Mouse (Mus musculus): Measurements from ENCODE around the gene Vasp. TPM values are rescaled to one million over a fixed set of nuclear protein-coding genes. Genes with fewer than 3 reads are reported as not detected.
"Not testable (repeated sequence)": the region's sequence is repeated elsewhere in the genome, so short reads cannot be mapped to it uniquely, and the experiment has no call there.

Vasp gene
- polyA plus RNA-seq, 1 experiment: 17.7 TPM

DNA sequence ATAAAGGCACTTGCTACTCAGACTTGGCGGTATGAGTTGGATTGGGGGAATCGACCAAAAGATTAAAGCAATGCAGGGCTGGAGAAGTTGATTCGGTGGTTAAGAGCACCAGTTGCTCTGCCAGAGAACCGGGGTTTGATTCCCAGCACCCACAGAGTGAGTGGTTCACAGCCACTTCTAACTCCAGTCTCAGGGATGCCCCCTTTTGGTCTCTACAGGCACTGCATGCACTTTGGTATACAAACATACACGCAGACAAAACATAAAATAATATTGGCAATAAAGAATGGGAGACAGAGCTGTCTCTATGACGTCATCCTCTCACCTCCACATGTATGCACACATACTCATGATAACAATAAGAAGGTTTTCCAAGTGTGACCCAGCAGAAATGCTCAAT lies 25.4 kb upstream of the Vasp start:
- peaks cover 36% of the 10 kb centered on the region for H3K4me1 ChIP-seq (ENCODE audit: control insufficient read depth)
- peaks cover 2% of the 10 kb centered on the region; the same call in 1 of the 2 replicates for H3K9me3 ChIP-seq (ENCODE audit: control insufficient read depth, low read length)
- TF ChIP-seq GATA1 (IDR thresholded peaks at IDR 0.05; ENCODE audit: low read length): no peak
- no peak for TF ChIP-seq TAL1 (IDR thresholded peaks at IDR 0.05; ENCODE audit: low read length)
- no peak overlapping the region for H3K4me3 ChIP-seq (replicated peaks)
- no peaks in the 10 kb centered on the region for H3K36me3 ChIP-seq (ENCODE audit: control insufficient read depth)
- peaks cover 15% of the 10 kb centered on the region for H3K27me3 ChIP-seq (ENCODE audit: control insufficient read depth)

DNA sequence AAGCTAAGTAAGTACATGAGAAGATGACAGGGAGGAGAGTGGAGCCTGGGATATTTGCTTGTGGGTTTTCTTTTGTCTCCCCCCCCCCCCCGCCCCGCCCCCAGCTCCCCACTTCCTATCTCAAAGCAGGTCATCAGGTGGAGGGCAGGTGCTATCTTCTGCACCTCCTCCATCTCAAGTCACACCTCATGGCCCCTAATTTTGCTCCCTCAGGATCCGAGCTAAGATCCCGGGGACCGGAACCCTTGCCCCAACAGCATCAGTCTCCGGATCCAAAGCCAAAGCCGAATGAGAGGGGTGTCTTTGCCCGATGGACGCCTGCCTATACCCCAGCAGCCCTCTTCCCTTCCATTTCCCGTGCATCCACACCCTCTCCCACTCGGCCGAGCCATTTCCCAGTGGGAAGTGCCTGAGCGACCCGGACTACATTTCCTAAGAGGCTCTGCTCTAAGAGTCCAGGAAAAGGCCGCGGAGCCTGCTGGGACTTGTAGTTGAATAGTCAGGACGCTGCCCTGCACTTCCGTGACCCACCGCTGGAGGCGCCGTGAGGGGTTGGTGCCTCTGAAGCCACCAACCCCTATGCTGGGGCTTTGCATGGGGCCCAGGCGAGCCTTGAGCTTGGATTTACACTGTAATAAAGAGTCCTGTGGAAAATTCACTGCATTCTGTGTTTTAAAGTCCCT lies 24.0 kb upstream of the Vasp start:
- TF ChIP-seq TAL1 (IDR thresholded peaks at IDR 0.05; ENCODE audit: low read length) (no peak), GATA1 (IDR thresholded peaks at IDR 0.05; ENCODE audit: low read length) (no peak)
- peaks cover 5% of the 10 kb centered on the region; the same call in 1 of the 2 replicates for H3K27me3 ChIP-seq (ENCODE audit: control insufficient read depth)
- H3K36me3 ChIP-seq (ENCODE audit: control insufficient read depth): no peaks in the 10 kb centered on the region
- peaks cover 41% of the 10 kb centered on the region for H3K4me1 ChIP-seq (ENCODE audit: control insufficient read depth)
- peaks cover 2% of the 10 kb centered on the region; the same call in 1 of the 2 replicates for H3K9me3 ChIP-seq (ENCODE audit: control insufficient read depth, low read length)
- peak overlapping the region; percentile 61 for H3K4me3 ChIP-seq (replicated peaks)

DNA sequence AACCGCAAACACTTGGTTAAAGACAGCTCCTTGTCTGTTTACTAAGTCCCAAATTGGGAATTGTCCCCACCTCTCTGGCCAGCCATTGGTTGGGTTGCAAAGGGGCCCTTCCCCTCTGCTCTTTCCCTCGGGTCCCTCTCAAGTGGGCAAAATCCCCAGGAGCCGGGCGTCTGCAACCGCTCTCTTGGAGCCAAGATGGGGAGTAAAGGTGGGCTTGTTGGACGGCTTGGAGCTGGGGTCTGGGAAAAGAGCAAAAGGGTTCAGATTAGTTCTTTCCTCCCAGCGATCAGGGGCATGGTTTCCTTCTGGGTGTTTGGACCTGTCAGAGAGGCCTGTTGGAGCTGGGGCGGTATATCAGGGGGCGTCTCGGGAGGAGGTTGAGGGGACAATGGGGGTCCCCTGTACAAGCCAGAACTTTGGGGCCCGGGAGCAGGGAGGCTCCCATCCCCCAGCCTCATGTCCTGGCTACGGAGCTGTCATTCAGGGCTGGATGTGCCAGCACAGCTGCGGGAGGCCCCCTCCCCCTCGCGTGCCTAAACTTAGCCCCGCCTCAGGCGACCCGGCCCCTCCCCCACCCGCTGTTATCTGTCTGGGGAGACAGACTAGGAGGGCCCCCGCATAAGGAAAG lies 19.5 kb upstream of the Vasp start:
- no peak for TF ChIP-seq TAL1 (IDR thresholded peaks at IDR 0.05; ENCODE audit: low read length)
- no peak for TF ChIP-seq GATA1 (IDR thresholded peaks at IDR 0.05; ENCODE audit: low read length)
- Histone ChIP-seq H3K9me3 (ENCODE audit: control insufficient read depth, low read length) (no peaks in the 10 kb centered on the region), H3K36me3 (ENCODE audit: control insufficient read depth) (no peaks in the 10 kb centered on the region), H3K4me1 (ENCODE audit: control insufficient read depth) (peaks cover 40% of the 10 kb centered on the region), H3K27me3 (ENCODE audit: control insufficient read depth) (peaks cover 9% of the 10 kb centered on the region), H3K4me3 (replicated peaks) (peak overlapping the region; percentile 61)

DNA sequence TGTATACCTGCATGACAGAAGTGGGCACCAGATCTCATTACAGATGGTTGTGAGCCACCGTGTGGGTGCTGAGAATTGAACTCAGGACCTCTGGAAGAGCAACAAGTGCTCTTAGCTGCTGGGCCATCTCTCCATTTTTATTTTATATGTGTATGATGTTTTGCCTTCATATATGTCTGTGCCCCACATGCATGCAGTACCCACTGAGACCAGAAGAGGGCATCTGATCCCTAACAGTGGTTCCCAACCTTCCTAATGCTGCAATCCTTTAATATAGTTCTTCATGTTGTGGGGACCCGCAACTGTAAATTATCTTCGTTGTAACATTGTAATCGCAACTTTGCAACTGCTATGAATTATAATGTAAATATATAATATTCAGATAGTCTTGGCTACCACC lies 13.1 kb upstream of the Vasp start:
- Histone ChIP-seq H3K4me1 (ENCODE audit: control insufficient read depth) (peaks cover 26% of the 10 kb centered on the region), H3K36me3 (ENCODE audit: control insufficient read depth) (no peaks in the 10 kb centered on the region), H3K9me3 (ENCODE audit: control insufficient read depth, low read length) (peaks cover under 1% of the 10 kb centered on the region; the same call in 1 of the 2 replicates), H3K27me3 (ENCODE audit: control insufficient read depth) (peaks cover 61% of the 10 kb centered on the region), H3K4me3 (replicated peaks) (no peak overlapping the region)
- no peak for TF ChIP-seq GATA1 (IDR thresholded peaks at IDR 0.05; ENCODE audit: low read length)
- no peak for TF ChIP-seq TAL1 (IDR thresholded peaks at IDR 0.05; ENCODE audit: low read length)

DNA sequence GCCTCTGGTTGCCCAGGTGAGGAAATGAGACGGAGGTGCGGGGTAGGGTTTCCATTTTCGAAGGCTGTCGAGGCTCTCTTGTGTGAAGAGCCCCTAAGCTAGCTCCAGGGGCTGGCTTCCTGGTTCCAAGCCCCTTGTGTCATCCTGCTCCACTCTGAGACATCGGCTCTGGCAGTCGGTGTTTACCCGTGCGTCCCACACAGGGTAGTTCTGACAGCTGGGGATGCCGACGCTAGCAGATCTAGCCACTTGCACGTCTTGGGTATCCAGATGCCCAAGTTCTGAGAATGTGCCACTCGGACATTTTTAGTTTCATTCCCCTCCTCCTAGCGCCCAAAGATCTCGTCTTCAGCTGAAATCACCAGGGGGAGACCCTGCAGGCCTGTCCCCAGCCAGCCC lies 11.8 kb upstream of the Vasp start:
- H3K4me3 ChIP-seq (replicated peaks): no peak overlapping the region
- peaks cover 9% of the 10 kb centered on the region for H3K9me3 ChIP-seq (ENCODE audit: control insufficient read depth, low read length)
- H3K27me3 ChIP-seq (ENCODE audit: control insufficient read depth): peaks cover 74% of the 10 kb centered on the region
- no peaks in the 10 kb centered on the region for H3K36me3 ChIP-seq (ENCODE audit: control insufficient read depth)
- H3K4me1 ChIP-seq (ENCODE audit: control insufficient read depth): peaks cover 35% of the 10 kb centered on the region
- TF ChIP-seq TAL1 (IDR thresholded peaks at IDR 0.05; ENCODE audit: low read length): no peak
- TF ChIP-seq GATA1 (IDR thresholded peaks at IDR 0.05; ENCODE audit: low read length): no peak

DNA sequence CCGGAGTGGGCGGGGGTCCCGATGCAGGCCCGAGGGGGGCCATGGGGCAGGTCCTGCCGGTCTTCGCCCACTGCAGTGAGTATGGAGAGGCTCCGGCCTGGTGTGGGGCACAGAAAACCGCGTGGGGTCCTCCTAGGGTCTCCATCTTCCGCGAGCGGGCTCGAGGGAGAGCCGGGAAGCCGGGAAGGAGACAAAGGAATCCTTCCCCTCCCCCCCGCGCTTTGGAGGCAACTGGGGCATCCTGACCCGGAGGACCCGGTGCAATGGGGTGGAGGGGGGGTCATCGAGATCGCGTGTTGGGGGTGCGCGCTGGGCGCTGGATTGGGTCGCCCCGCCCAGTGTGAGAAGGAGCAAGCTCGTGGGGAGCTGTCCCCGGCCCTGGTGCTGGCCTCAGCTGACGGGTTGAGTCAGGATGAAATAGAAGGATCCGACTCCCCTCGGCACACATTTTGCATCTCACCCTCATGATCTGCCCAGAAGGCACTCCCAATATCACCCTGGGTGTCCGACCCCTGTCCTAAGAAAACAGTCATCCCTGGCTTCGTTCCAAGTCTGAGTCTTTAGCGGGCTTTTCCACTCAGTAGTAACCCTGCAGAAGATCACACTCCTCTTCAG lies 11.3 kb upstream of the Vasp start:
- H3K4me3 ChIP-seq (replicated peaks): peak overlapping the region; percentile 63
- H3K27me3 ChIP-seq (ENCODE audit: control insufficient read depth): peaks cover 79% of the 10 kb centered on the region
- H3K4me1 ChIP-seq (ENCODE audit: control insufficient read depth): peaks cover 35% of the 10 kb centered on the region
- no peaks in the 10 kb centered on the region for H3K36me3 ChIP-seq (ENCODE audit: control insufficient read depth)
- H3K9me3 ChIP-seq (ENCODE audit: control insufficient read depth, low read length): peaks cover 9% of the 10 kb centered on the region
- TF ChIP-seq GATA1 (IDR thresholded peaks at IDR 0.05; ENCODE audit: low read length): no peak
- TF ChIP-seq TAL1 (IDR thresholded peaks at IDR 0.05; ENCODE audit: low read length): no peak

DNA sequence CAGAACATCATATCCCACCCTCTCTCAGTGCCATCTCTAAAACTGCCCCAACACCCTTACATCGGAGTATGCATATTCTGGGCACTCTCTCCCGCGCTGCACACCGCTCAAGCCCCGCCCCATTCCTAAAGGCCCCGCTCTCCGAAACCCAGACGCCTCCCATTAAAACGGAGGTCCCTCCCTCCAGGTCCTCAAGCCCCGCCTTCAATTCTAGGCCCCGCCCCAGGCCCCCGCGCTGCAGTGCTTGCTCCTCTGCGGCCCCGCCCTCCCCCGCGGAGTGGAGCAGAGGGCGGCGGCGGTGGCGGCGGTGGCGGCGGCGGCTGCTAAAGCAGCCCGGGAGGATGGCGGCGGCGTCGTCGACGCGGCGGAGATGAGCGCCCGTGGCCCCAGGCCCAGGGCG lies 10.8 kb upstream of the Vasp start, which contains the start of gene Rtn2:
Gene Rtn2 (plus strand): TSS at position 240 of the 400 bp plus-strand sequence.
- Histone ChIP-seq H3K36me3 (ENCODE audit: control insufficient read depth) (no peaks in the 10 kb centered on the region), H3K4me3 (replicated peaks) (peak within 1 kb of the TSS; percentile 63), H3K27me3 (ENCODE audit: control insufficient read depth) (peaks cover 85% of the 10 kb centered on the region), H3K9me3 (ENCODE audit: control insufficient read depth, low read length) (peaks cover 9% of the 10 kb centered on the region), H3K4me1 (ENCODE audit: control insufficient read depth) (peaks cover 35% of the 10 kb centered on the region)
- TF ChIP-seq TAL1 (IDR thresholded peaks at IDR 0.05; ENCODE audit: low read length): no peak

DNA sequence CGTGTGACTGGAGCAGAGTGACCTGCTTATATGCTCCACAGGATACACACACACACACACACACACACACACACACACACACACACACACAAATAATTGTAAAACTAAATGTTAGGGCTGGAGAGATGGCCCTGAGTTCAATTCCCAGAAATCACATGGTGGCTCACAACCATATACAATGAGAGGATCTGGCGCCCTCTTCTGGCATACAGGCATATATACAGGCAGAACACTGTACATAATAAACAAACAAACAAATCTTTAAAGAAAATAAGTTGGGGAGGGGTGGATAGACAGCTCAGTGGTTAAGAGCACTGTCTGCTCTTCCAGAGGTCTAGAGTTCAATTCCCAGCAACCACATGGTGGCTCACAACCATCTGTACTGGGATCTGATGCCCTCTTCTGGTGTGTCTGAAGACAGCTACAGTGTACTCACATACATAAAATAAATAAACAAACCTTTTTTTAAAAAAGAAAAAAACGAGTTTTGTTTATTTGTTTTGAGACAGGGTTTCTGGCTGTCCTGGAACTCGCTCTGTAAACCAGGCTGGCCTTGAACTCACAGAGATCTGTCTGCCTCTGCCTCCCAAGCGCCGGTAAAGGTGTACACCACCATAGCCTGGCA lies 10.2 kb upstream of the Vasp start:
- H3K36me3 ChIP-seq (ENCODE audit: control insufficient read depth); H3K9me3 ChIP-seq (ENCODE audit: control insufficient read depth, low read length): not testable (repeated sequence)
- Histone ChIP-seq H3K27me3 (ENCODE audit: control insufficient read depth) (peaks cover 87% of the 10 kb centered on the region), H3K4me1 (ENCODE audit: control insufficient read depth) (peaks cover 35% of the 10 kb centered on the region), H3K4me3 (replicated peaks) (peak overlapping the region; percentile 63)

DNA sequence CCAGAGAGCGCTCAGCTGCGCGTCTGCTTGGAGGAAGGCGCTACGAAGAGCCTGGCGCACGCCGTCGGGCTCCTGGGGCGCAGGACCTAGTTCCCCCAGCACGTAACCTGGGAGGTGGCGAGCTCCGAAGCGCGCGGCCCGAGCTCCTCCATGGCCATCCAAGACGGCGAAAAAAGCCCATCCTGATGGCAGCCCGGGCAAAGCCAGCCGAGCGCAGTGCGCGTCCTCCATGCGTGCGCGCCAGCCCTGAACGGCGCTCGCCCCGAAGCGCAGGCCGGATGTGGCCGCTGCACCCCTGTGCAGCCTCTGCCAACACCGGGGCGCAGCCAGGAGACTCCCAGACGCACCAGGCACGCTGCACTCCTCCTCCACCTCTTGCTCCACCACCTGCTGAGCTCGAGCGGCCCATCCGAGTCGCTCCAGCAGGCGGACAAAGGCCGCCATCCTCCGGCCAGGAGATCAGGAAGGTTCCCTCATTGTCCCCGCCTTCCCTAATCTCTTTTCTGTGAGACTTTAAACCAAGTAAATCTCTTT lies 8.0 kb upstream of the Vasp start, which contains the start of gene Ppm1n:
Gene Ppm1n (minus strand): TSS at position 484 of the 534 bp plus-strand sequence.
- Histone ChIP-seq H3K4me1 (ENCODE audit: control insufficient read depth) (peaks cover 37% of the 10 kb centered on the region), H3K27me3 (ENCODE audit: control insufficient read depth) (peaks cover 74% of the 10 kb centered on the region), H3K9me3 (ENCODE audit: control insufficient read depth, low read length) (peaks cover 12% of the 10 kb centered on the region), H3K4me3 (replicated peaks) (no peak within 1 kb of the TSS), H3K36me3 (ENCODE audit: control insufficient read depth) (no peaks in the 10 kb centered on the region)
- TF ChIP-seq GATA1 (IDR thresholded peaks at IDR 0.05; ENCODE audit: low read length) (no peak), TAL1 (IDR thresholded peaks at IDR 0.05; ENCODE audit: low read length) (no peak)

Data from erythroblast, embryonic 14.5 days (primary cell).